Mouse (Mus musculus): ENCODE results near the gene Ifitm2. TPM values are rescaled to one million over a fixed set of nuclear protein-coding genes. Genes with fewer than 3 reads are reported as not detected.
A peak's percentile ranks its signal among the peaks of the same experiment; 100 is the strongest.

Ifitm2 gene
- total and polyA plus RNA-seq, 3 experiments: 136 to 381 (median 213) TPM

DNA sequence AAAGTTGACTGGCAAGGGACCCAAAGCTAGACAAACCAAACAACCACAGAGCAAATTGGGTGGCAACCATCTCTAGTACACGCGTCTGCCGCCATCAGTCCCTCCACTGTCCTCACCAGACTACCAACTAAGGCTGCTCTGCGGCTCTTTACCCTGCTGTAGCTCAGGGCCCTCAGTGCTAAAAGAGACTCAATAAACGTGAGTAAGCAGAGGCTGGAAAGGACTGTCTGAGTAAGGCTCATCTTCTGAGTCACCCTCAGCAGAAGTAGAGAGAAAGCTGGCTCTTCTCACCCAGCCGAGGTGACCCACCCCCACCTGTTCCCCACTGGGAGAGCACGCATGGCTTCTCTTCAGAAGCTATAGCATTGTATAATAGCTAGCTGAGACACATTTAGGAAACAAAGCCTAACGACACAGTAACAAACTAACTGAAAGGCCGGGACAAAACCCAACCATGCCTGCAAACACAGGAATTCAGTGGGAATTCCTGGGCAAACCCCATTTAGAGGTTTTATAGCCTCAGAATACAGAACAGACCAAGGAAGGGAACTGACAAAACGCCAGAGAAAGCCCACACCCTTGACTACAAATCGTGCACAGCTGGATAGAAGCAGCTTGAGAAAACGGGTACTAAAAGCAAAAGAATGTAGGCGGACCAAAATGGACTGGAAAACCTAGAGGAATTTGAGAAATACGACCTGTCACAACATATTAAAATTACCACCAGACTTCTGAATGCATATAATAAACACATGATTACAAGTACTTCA lies 17.8 kb upstream of the Ifitm2 start:
- no peaks in the 10 kb centered on the region for H3K9me3 ChIP-seq (replicated peaks; ENCODE audit: low read length)
- H3K36me3 ChIP-seq (replicated peaks in 1 of 2; ENCODE audit: control insufficient read depth in 1 of 2, insufficient read depth in 1 of 2, low read length in 1 of 2): no peaks in the 10 kb centered on the region
- H3K27ac ChIP-seq (ENCODE audit: insufficient read depth, low read depth): peak overlapping the region; percentile 56
- H3K9ac ChIP-seq (ENCODE audit: insufficient read depth, low read depth): 0 out of 2 replicates have a peak overlapping the region, but pooled peaks have one; percentile 18
- in situ Hi-C loops (cut with MboI; ENCODE audit: low pct_ligation_motif_present, low pct_unique_long_range_greater_than_20kb, low sequenced_read_pairs) (no loop called here), dilution Hi-C loops (cut with MboI; ENCODE audit: extremely low pct_ligation_motif_present, extremely low pct_unique_long_range_greater_than_20kb, low sequenced_read_pairs) (no loop called here)
- TF ChIP-seq TBP (conservative IDR thresholded peaks at IDR 0.05; ENCODE audit: low read depth, low read length) (0 out of 2 replicates have a peak, but pooled peaks have one; percentile 33), HCFC1 (IDR thresholded peaks at IDR 0.05; ENCODE audit: low read depth, low read length) (no peak), ETS1 (conservative IDR thresholded peaks at IDR 0.05; ENCODE audit: low read depth, low read length) (peak; percentile 73), IRF4 (IDR thresholded peaks at IDR 0.05; ENCODE audit: low read depth, low read length) (peak; percentile 77), RCOR1 (conservative IDR thresholded peaks at IDR 0.05; ENCODE audit: low read depth, low read length) (0 out of 2 replicates have a peak, but pooled peaks have one; percentile 26), JUND (conservative IDR thresholded peaks at IDR 0.05; ENCODE audit: low read depth, low read length) (0 out of 2 replicates have a peak, but pooled peaks have one; percentile 13), CHD2 (IDR thresholded peaks at IDR 0.05; ENCODE audit: low read length) (peak; percentile 68), BHLHE40 (IDR thresholded peaks at IDR 0.05; ENCODE audit: low read depth, low read length) (peak; percentile 95), POLR2A (IDR thresholded peaks at IDR 0.05; ENCODE audit: low read depth, low read length) (peak; percentile 29; the same call in 1 of the 2 replicates), POLR2AphosphoS2 (IDR thresholded peaks at IDR 0.05; ENCODE audit: low read depth, low read length) (no peak), SMC3 (IDR thresholded peaks at IDR 0.05; ENCODE audit: low read depth, low read length) (0 out of 2 replicates have a peak, but pooled peaks have one; percentile 2), PAX5 (IDR thresholded peaks at IDR 0.05; ENCODE audit: low read length) (no peak), ZNF384 (IDR thresholded peaks at IDR 0.05; ENCODE audit: low read depth, low read length) (no peak), MEF2A (IDR thresholded peaks at IDR 0.05; ENCODE audit: borderline replicate concordance, low read depth, low read length) (peak; percentile 57; the same call in 1 of the 2 replicates), MAX (IDR thresholded peaks at IDR 0.05; ENCODE audit: low read length) (0 out of 2 replicates have a peak, but pooled peaks have one; percentile 37), CTCF (conservative IDR thresholded peaks at IDR 0.05 in 1 of 2, IDR thresholded peaks at IDR 0.05 in 1 of 2; ENCODE audit: low read depth in 2 of 2, low read length in 2 of 2) (no peak), KAT2A (IDR thresholded peaks at IDR 0.05; ENCODE audit: insufficient replicate concordance, low read length) (no peak), EP300 (IDR thresholded peaks at IDR 0.05; ENCODE audit: low read length) (peak; percentile 65; the same call in 1 of the 2 replicates), TCF12 (IDR thresholded peaks at IDR 0.05; ENCODE audit: low read depth, low read length) (peak; percentile 62; the same call in 1 of the 2 replicates), ZC3H11A (IDR thresholded peaks at IDR 0.05; ENCODE audit: low read depth, low read length) (no peak), E2F4 (IDR thresholded peaks at IDR 0.05; ENCODE audit: insufficient replicate concordance, low read depth, low read length) (no peak), JUN (IDR thresholded peaks at IDR 0.05; ENCODE audit: insufficient read depth, low read depth, low read length) (no peak)
- no peak overlapping the region for H3K4me3 ChIP-seq (replicated peaks in 1 of 3; ENCODE audit: low read depth in 2 of 3, low read length in 2 of 3, poor library complexity in 1 of 3)
- no peaks in the 10 kb centered on the region for H3K27me3 ChIP-seq (replicated peaks)
- H3K79me2 ChIP-seq (replicated peaks; ENCODE audit: control insufficient read depth, extremely low read depth, insufficient read depth, poor library complexity, severe bottlenecking): no peaks in the 10 kb centered on the region
- DNase-seq (ENCODE audit: extremely low read depth): peak; percentile 68
- peaks cover 13 to 63% of the 10 kb centered on the region in 2 experiments for H3K4me1 ChIP-seq (ENCODE audit: control insufficient read depth in 1 of 2, insufficient read depth in 2 of 2)
- peak overlapping the region; percentile 42; the same call in 1 of the 2 replicates for H3K4me2 ChIP-seq (ENCODE audit: insufficient read depth, low read depth, poor library complexity, severe bottlenecking)
